Mouse (Mus musculus) large intestine, adult 2 months (tissue): ENCODE data around the gene Sae1. TPM values are rescaled to one million over a fixed set of nuclear protein-coding genes. Genes with fewer than 3 reads are reported as not detected.
"Not testable (repeated sequence)": the region's sequence is repeated elsewhere in the genome, so short reads cannot be mapped to it uniquely, and the experiment has no call there.

Experiments used
- DNase-seq: peaks from one replicate; pipeline ENCODE4 v3.0.0-alpha.2; 2012; ENCODE audit warnings: low read depth, low spot score
- WGBS: fragments of 180-500 bp; shearing (Covaris S2); methylation state at CpG from one replicate; pipeline ENCODE4 v1.1.7; 2018; 5-methylcytosine and 5-hydroxymethylcytosine counted together
- polyA plus RNA-seq: library from polyadenylated mRNA; depleted of rRNA; stranded (reverse); fragments of >200 nt; gene quantifications from 2 replicates; pipeline ENCODE4 v1.2.3, GENCODE M21; 2012

Gene Sae1
- polyA plus RNA-seq, 1 experiment = 45.4 TPM

- WGBS = 1% methylated on average over 12 of the region's 12 CpGs
- DNase-seq = no peak
Measured at GRCm38 (mm10) chr7:16312672-16313311, 74.8 kb downstream of the Sae1 start.

- no peak for DNase-seq
- under 1% methylated on average over 49 of the region's 49 CpGs for WGBS
Measured at GRCm38 (mm10) chr7:16312011-16312671, 75.5 kb downstream of the Sae1 start.

- WGBS = 1% methylated on average over 14 of the region's 14 CpGs
- DNase-seq = no peak
Measured at GRCm38 (mm10) chr7:16311453-16312004, 76.1 kb downstream of the Sae1 start.

GRCm38 (mm10) chr7:16310521-16311452 is 76.8 kb downstream of the Sae1 start:
- 1% methylated on average over 31 of the region's 31 CpGs for WGBS
- no peak for DNase-seq

- 1% methylated on average over 56 of the region's 56 CpGs for WGBS
- no peak for DNase-seq
Measured at GRCm38 (mm10) chr7:16310020-16310520, 77.5 kb downstream of the Sae1 start.

- no peak for DNase-seq
- 1% methylated on average over 61 of the region's 61 CpGs for WGBS
Measured at GRCm38 (mm10) chr7:16309318-16310019, 78.1 kb downstream of the Sae1 start.

GRCm38 (mm10) chr7:16308555-16309317 is 78.9 kb downstream of the Sae1 start:
- WGBS = 22% methylated on average over 16 of the region's 16 CpGs
- DNase-seq = no peak

- DNase-seq = not testable (repeated sequence)
- 23% methylated on average over 1 of the region's 1 CpGs for WGBS
Measured at GRCm38 (mm10) chr7:16308093-16308492, 79.5 kb downstream of the Sae1 start, which contains the start of gene Bbc3. TSS of gene Bbc3 (plus strand) at chr7:16308393.

- 82% methylated on average over 6 of the region's 6 CpGs for WGBS
- not testable (repeated sequence) for DNase-seq
Measured at GRCm38 (mm10) chr7:16307141-16307540, 80.5 kb downstream of the Sae1 start.

GRCm38 (mm10) chr7:16299419-16300035 is 88.1 kb downstream of the Sae1 start:
- no peak for DNase-seq
- 3% methylated on average over 52 of the region's 52 CpGs for WGBS

GRCm38 (mm10) chr7:16298927-16299326 is 88.7 kb downstream of the Sae1 start:
- 79% methylated on average over 5 of the region's 5 CpGs for WGBS

GRCm38 (mm10) chr7:16297616-16298015 is 90.0 kb downstream of the Sae1 start:
- no peak for DNase-seq
- WGBS = 72% methylated on average over 2 of the region's 2 CpGs

More at GRCm38 (mm10) chr7:16298927-16299326, 88.7 kb downstream of the Sae1 start:
- DNase-seq = no peak

- 2% methylated on average over 22 of the region's 22 CpGs for WGBS
- DNase-seq = no peak
Measured at GRCm38 (mm10) chr7:16296766-16297390, 90.7 kb downstream of the Sae1 start.

GRCm38 (mm10) chr7:16296146-16296545 is 91.5 kb downstream of the Sae1 start:
- WGBS = 29% methylated on average over 2 of the region's 2 CpGs

GRCm38 (mm10) chr7:16295321-16295900 is 92.2 kb downstream of the Sae1 start:
- no peak for DNase-seq
- under 1% methylated on average over 41 of the region's 41 CpGs for WGBS

More at GRCm38 (mm10) chr7:16296146-16296545, 91.5 kb downstream of the Sae1 start:
- DNase-seq = no peak

- no peak for DNase-seq
- under 1% methylated on average over 23 of the region's 23 CpGs for WGBS
Measured at GRCm38 (mm10) chr7:16294837-16295236, 92.8 kb downstream of the Sae1 start.

- no peak for DNase-seq
- WGBS = 22% methylated on average over 4 of the region's 4 CpGs
Measured at GRCm38 (mm10) chr7:16294346-16294745, 93.3 kb downstream of the Sae1 start.
